Mouse (Mus musculus) right cerebral cortex, postnatal 25 days (tissue): ENCODE measurements around the gene Ctbp1.

Experiments
- DNase-seq: peaks from one replicate; pipeline ENCODE4 v3.0.0; 2022

The Ctbp1 gene

GRCm38 (mm10) chr5:33274953-33275454 is at the start of gene Ctbp1:
Gene Ctbp1 (minus strand): TSS chr5:33274994.
- DNase-seq = peak; percentile 92

- no peak for DNase-seq
Observed at GRCm38 (mm10) chr5:33324491-33324890, 49.7 kb upstream of the Ctbp1 start.

- no peak for DNase-seq
Observed at GRCm38 (mm10) chr5:33312192-33312591, 37.4 kb upstream of the Ctbp1 start.

- no peak for DNase-seq
Observed at GRCm38 (mm10) chr5:33310704-33311462, 36.1 kb upstream of the Ctbp1 start.

- no peak for DNase-seq
Observed at GRCm38 (mm10) chr5:33301801-33302200, 27.0 kb upstream of the Ctbp1 start.

GRCm38 (mm10) chr5:33297164-33297563 is 22.4 kb upstream of the Ctbp1 start:
- DNase-seq = no peak

- DNase-seq = no peak
Observed at GRCm38 (mm10) chr5:33293796-33294430, 19.1 kb upstream of the Ctbp1 start.

GRCm38 (mm10) chr5:33283951-33284350 is 9.2 kb upstream of the Ctbp1 start:
- DNase-seq = no peak

GRCm38 (mm10) chr5:33281428-33281827 is 6.6 kb upstream of the Ctbp1 start:
- DNase-seq = no peak

GRCm38 (mm10) chr5:33278950-33279349 is 4.2 kb upstream of the Ctbp1 start:
- DNase-seq = no peak

GRCm38 (mm10) chr5:33277286-33277685 is 2.5 kb upstream of the Ctbp1 start:
- DNase-seq = no peak

GRCm38 (mm10) chr5:33275754-33276153 is 960 bp upstream of the Ctbp1 start:
- no peak for DNase-seq

GRCm38 (mm10) chr5:33274085-33274952 is 475 bp downstream of the Ctbp1 start:
- DNase-seq = peak; percentile 93

GRCm38 (mm10) chr5:33273777-33274084 is 1.1 kb downstream of the Ctbp1 start:
- no peak for DNase-seq

GRCm38 (mm10) chr5:33272845-33273776 is 1.7 kb downstream of the Ctbp1 start:
- DNase-seq = no peak

GRCm38 (mm10) chr5:33272146-33272545 is 2.6 kb downstream of the Ctbp1 start:
- no peak for DNase-seq

GRCm38 (mm10) chr5:33270568-33270967 is 4.2 kb downstream of the Ctbp1 start:
- DNase-seq = peak; percentile 78

GRCm38 (mm10) chr5:33254416-33254815 is 20.4 kb downstream of the Ctbp1 start:
- no peak for DNase-seq

GRCm38 (mm10) chr5:33248186-33248585 is 26.6 kb downstream of the Ctbp1 start:
- DNase-seq = no peak

GRCm38 (mm10) chr5:33247387-33247786 is 27.4 kb downstream of the Ctbp1 start:
- no peak for DNase-seq

GRCm38 (mm10) chr5:33245701-33246100 is 29.1 kb downstream of the Ctbp1 start:
- peak; percentile 17 for DNase-seq

GRCm38 (mm10) chr5:33244377-33244920 is 30.3 kb downstream of the Ctbp1 start:
- no peak for DNase-seq
